Mouse (Mus musculus): ENCODE results near the gene Uck1. TPM values are rescaled to one million over a fixed set of nuclear protein-coding genes. Genes with fewer than 3 reads are reported as not detected.
A peak's percentile ranks its signal among the peaks of the same experiment; 100 is the strongest.

The Uck1 gene
- 53.4 and 59.7 TPM in 2 replicates for polyA plus RNA-seq (2015; fragmentation: Nextera tagmentation; extraction: Ambion mirVana)

DNA sequence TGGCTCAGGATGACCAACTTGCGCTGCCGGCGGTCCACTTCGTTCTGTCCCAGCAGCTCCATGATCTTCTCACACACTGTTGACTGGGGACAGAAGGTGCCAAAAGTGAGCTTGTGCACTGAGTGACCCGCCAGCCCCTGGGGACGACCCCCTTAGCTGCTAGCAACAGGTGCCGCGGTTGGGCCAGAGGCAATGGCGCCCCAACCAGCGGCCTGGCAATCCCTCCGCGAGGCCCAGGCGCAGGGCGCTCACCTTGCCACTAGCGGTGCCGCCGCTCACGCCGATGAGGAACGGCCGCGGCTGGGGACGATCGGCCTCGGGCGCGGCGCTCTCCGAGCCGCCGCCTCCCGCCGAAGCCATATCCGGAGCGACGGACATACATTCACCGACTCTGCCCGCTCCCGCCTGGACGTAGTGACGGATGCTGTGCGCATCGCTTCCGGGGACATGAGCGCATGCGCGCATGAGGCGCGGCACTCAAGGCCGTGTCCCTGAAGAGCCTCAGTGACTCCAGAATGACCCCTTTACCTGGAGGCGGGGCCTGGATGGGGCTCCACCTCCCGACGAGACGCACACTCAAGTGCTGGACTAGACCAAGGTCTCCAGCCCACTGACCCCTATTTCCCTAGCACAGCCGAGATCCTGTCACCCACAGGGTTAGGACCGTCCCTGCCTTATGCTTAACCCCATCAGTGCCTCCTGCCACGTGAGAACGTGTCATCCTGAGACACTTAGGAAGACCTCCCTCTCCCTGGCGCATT is at the start of gene Uck1:
TSS of gene Uck1 (minus strand) at position 503 of the 761 bp plus-strand sequence.
- no peaks in the 10 kb centered on the region for H3K27me3 ChIP-seq (ENCODE audit: control insufficient read depth, insufficient read depth, low read length)
- 2% methylated on average over 59 of the region's 59 CpGs for WGBS
- peak; percentile 91 for ATAC-seq (ENCODE audit: insufficient read depth, low FRiP score)
- H3K36me3 ChIP-seq (ENCODE audit: control insufficient read depth, insufficient read depth, low read length), result no peaks in the 10 kb centered on the region
- no peaks in the 10 kb centered on the region for H3K9me3 ChIP-seq (replicated peaks; ENCODE audit: control insufficient read depth, low read length)
- peak within 1 kb of the TSS; percentile 85 for H3K4me2 ChIP-seq (ENCODE audit: low read depth, low read length)
- peak within 1 kb of the TSS; percentile 72; the same call in 1 of the 2 replicates for H3K27ac ChIP-seq (ENCODE audit: low read length)
- H3K9ac ChIP-seq (ENCODE audit: low read length), result peak within 1 kb of the TSS; percentile 91
- peak within 1 kb of the TSS; percentile 82 for H3K4me3 ChIP-seq (replicated peaks; ENCODE audit: low read length)
- peaks cover 8% of the 10 kb centered on the region for H3K4me1 ChIP-seq (ENCODE audit: control insufficient read depth, insufficient read depth, low read length)

- Histone ChIP-seq H3K27ac (ENCODE audit: low read length) (no peak overlapping the region), H3K36me3 (ENCODE audit: control insufficient read depth, insufficient read depth, low read length) (peaks cover 30% of the 10 kb centered on the region; the same call in 1 of the 2 replicates), H3K9ac (ENCODE audit: low read length) (no peak overlapping the region), H3K4me3 (replicated peaks; ENCODE audit: low read length) (no peak overlapping the region), H3K4me2 (ENCODE audit: low read depth, low read length) (no peak overlapping the region), H3K27me3 (ENCODE audit: control insufficient read depth, insufficient read depth, low read length) (no peaks in the 10 kb centered on the region), H3K4me1 (ENCODE audit: control insufficient read depth, insufficient read depth, low read length) (peaks cover 21% of the 10 kb centered on the region), H3K9me3 (replicated peaks; ENCODE audit: control insufficient read depth, low read length) (no peaks in the 10 kb centered on the region)
- no peak for ATAC-seq (ENCODE audit: insufficient read depth, low FRiP score)
- 86% methylated on average over 16 of the region's 16 CpGs for WGBS
Measured at GRCm38 (mm10) chr2:32308870-32309568, 49.1 kb upstream of the Uck1 start.

DNA sequence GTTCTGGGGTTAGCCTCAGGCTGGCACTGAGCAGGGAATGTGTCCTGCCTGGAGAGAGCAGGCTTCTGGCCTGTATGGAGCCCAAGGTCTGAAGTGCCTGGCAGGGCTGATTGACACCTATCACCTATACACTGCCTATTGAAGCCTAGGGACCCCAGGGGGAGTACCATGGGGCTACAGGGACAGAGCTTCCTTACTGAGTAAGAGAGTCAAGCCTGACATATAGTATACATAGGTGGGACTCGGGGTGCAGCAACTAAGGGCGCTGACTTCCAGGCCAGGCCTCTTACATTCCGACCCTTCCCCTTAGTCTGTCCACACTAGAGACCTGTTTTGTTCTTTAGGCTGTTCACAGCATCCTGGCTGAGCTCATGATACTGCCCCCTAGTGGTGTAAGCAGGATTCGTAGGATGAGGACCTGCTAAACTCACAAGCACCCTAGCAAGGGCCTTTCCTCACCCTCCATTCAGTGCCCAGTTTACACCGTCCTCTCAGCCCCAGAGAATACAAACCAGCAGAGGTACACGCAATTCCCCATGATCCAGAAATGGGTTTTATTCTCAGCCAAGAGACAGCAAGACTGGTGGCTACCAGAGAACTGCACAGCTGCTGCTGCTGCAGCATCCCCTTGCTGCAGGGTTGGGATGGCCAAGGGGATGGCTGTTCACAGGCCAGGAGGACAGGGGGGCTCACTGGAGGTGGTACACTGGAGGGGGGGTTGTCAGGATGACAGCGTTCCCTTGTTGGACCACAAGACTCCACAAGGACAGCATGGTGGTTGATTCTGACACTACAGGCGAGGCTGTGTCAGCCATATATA is 48.2 kb upstream of the Uck1 start:
- no peak overlapping the region for H3K4me2 ChIP-seq (ENCODE audit: low read depth, low read length)
- H3K4me3 ChIP-seq (replicated peaks; ENCODE audit: low read length), result no peak overlapping the region
- WGBS, result 57% methylated on average over 8 of the region's 8 CpGs
- no peak overlapping the region for H3K27ac ChIP-seq (ENCODE audit: low read length)
- peaks cover 21% of the 10 kb centered on the region for H3K4me1 ChIP-seq (ENCODE audit: control insufficient read depth, insufficient read depth, low read length)
- H3K9me3 ChIP-seq (replicated peaks; ENCODE audit: control insufficient read depth, low read length), result no peaks in the 10 kb centered on the region
- H3K36me3 ChIP-seq (ENCODE audit: control insufficient read depth, insufficient read depth, low read length), result peaks cover 30% of the 10 kb centered on the region; the same call in 1 of the 2 replicates
- H3K9ac ChIP-seq (ENCODE audit: low read length), result no peak overlapping the region
- ATAC-seq (ENCODE audit: insufficient read depth, low FRiP score), result no peak
- no peaks in the 10 kb centered on the region for H3K27me3 ChIP-seq (ENCODE audit: control insufficient read depth, insufficient read depth, low read length)

DNA sequence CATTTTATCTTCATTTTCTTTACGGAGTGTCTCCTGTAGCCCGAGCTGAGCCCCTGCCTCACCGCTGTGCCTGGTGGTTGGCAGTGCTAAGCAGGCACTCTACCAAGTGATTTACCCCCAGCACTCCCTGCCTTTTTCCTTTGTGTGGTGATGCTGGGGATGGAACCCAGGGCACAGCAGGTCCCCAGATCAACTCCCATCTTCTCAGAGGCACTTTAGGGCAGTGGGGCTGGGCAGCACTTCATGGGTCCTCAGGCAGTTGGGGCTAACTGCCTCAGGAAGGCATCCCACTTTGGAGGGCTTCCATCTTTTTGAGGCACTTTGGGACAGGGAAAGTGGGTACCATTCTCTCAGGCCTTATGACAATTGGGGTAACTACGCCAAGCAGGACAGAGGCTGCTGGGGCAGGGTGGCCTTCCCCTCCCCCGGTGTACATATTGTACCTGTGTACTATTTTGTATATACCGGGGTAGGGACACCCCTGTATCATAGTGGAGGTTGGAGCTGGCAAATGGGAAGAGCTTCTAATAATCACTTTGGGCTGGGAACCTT is 47.4 kb upstream of the Uck1 start:
- Histone ChIP-seq H3K36me3 (ENCODE audit: control insufficient read depth, insufficient read depth, low read length) (peaks cover 30% of the 10 kb centered on the region; the same call in 1 of the 2 replicates), H3K4me1 (ENCODE audit: control insufficient read depth, insufficient read depth, low read length) (peaks cover 21% of the 10 kb centered on the region), H3K27ac (ENCODE audit: low read length) (no peak overlapping the region), H3K9ac (ENCODE audit: low read length) (no peak overlapping the region), H3K4me3 (replicated peaks; ENCODE audit: low read length) (no peak overlapping the region), H3K4me2 (ENCODE audit: low read depth, low read length) (no peak overlapping the region), H3K27me3 (ENCODE audit: control insufficient read depth, insufficient read depth, low read length) (no peaks in the 10 kb centered on the region), H3K9me3 (replicated peaks; ENCODE audit: control insufficient read depth, low read length) (no peaks in the 10 kb centered on the region)
- 90% methylated on average over 6 of the region's 6 CpGs for WGBS
- no peak for ATAC-seq (ENCODE audit: insufficient read depth, low FRiP score)

GRCm38 (mm10) chr2:32306176-32306575 is 46.2 kb upstream of the Uck1 start:
- Histone ChIP-seq H3K36me3 (ENCODE audit: control insufficient read depth, insufficient read depth, low read length) (peaks cover 30% of the 10 kb centered on the region; the same call in 1 of the 2 replicates), H3K4me2 (ENCODE audit: low read depth, low read length) (no peak overlapping the region), H3K27me3 (ENCODE audit: control insufficient read depth, insufficient read depth, low read length) (no peaks in the 10 kb centered on the region)

DNA sequence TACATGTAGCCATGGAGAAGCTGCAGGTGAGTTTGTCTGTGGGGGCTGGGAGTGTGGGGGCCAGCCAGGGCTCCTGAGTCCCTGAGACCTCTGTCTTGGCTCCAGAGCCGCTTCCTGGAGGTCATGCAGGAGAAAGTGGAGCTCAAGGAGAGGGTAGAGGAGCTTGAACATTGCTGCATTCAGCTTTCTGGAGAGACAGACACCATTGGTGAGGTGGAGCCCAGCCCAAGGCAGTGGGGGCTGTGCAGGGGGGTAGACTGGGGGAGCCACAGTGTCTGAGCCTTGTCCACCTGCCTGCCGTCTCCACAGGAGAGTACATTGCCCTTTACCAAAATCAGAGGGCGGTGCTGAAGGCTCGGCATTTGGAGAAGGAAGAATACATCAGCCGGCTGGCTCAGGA is 45.7 kb upstream of the Uck1 start:
- 83% methylated on average over 5 of the region's 5 CpGs for WGBS
- H3K27me3 ChIP-seq (ENCODE audit: control insufficient read depth, insufficient read depth, low read length), result no peaks in the 10 kb centered on the region
- peaks cover 7% of the 10 kb centered on the region; the same call in 1 of the 2 replicates for H3K4me1 ChIP-seq (ENCODE audit: control insufficient read depth, insufficient read depth, low read length)
- ATAC-seq (ENCODE audit: insufficient read depth, low FRiP score), result no peak
- H3K4me2 ChIP-seq (ENCODE audit: low read depth, low read length), result no peak overlapping the region
- no peak overlapping the region for H3K27ac ChIP-seq (ENCODE audit: low read length)
- H3K4me3 ChIP-seq (replicated peaks; ENCODE audit: low read length), result no peak overlapping the region
- peaks cover 30% of the 10 kb centered on the region; the same call in 1 of the 2 replicates for H3K36me3 ChIP-seq (ENCODE audit: control insufficient read depth, insufficient read depth, low read length)
- no peak overlapping the region for H3K9ac ChIP-seq (ENCODE audit: low read length)
- H3K9me3 ChIP-seq (replicated peaks; ENCODE audit: control insufficient read depth, low read length), result no peaks in the 10 kb centered on the region

More at GRCm38 (mm10) chr2:32306176-32306575, 46.2 kb upstream of the Uck1 start:
- Histone ChIP-seq H3K4me3 (replicated peaks; ENCODE audit: low read length) (no peak overlapping the region), H3K27ac (ENCODE audit: low read length) (no peak overlapping the region), H3K4me1 (ENCODE audit: control insufficient read depth, insufficient read depth, low read length) (peaks cover 11% of the 10 kb centered on the region), H3K9ac (ENCODE audit: low read length) (no peak overlapping the region), H3K9me3 (replicated peaks; ENCODE audit: control insufficient read depth, low read length) (no peaks in the 10 kb centered on the region)
- no peak for ATAC-seq (ENCODE audit: insufficient read depth, low FRiP score)
- 81% methylated on average over 9 of the region's 9 CpGs for WGBS

DNA sequence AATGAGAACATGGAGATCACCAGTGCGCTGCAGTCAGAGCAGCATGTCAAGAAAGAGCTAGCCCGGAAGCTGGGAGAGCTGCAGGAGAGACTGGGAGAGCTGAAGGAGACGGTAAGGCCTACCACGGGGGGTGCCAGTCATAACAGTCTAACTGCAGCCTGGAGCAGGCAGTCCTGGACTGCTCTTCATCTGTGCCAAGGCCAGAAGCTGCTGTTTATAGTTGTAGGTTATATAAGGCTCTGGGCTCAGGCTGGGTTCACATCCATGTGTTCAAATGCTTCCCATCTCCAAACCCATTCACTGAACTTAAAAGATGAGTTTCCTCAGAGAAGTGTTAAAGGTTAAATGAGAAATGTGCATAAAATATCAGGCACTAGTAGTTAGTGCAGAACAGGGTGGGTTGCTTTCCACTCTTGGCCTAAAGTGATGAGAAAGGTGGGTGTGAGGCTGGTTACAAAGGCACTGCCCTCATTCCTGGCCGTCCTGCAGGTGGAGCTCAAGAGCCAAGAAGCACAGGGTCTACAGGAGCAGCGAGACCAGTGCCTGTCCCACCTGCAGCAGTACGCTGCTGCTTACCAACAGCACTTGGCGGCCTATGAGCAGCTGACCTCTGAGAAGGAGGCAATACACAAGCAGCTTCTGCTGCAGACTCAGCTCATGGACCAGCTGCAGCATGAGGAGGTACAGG is 44.3 kb upstream of the Uck1 start:
- no peak overlapping the region for H3K9ac ChIP-seq (ENCODE audit: low read length)
- no peak overlapping the region for H3K4me3 ChIP-seq (replicated peaks; ENCODE audit: low read length)
- no peaks in the 10 kb centered on the region for H3K9me3 ChIP-seq (replicated peaks; ENCODE audit: control insufficient read depth, low read length)
- 55% methylated on average over 8 of the region's 8 CpGs for WGBS
- peak; percentile 56; the same call in 1 of the 2 replicates for ATAC-seq (ENCODE audit: insufficient read depth, low FRiP score)
- no peaks in the 10 kb centered on the region for H3K4me1 ChIP-seq (ENCODE audit: control insufficient read depth, insufficient read depth, low read length)
- H3K36me3 ChIP-seq (ENCODE audit: control insufficient read depth, insufficient read depth, low read length), result peaks cover 36% of the 10 kb centered on the region
- no peak overlapping the region for H3K27ac ChIP-seq (ENCODE audit: low read length)
- H3K4me2 ChIP-seq (ENCODE audit: low read depth, low read length), result no peak overlapping the region
- H3K27me3 ChIP-seq (ENCODE audit: control insufficient read depth, insufficient read depth, low read length), result no peaks in the 10 kb centered on the region

DNA sequence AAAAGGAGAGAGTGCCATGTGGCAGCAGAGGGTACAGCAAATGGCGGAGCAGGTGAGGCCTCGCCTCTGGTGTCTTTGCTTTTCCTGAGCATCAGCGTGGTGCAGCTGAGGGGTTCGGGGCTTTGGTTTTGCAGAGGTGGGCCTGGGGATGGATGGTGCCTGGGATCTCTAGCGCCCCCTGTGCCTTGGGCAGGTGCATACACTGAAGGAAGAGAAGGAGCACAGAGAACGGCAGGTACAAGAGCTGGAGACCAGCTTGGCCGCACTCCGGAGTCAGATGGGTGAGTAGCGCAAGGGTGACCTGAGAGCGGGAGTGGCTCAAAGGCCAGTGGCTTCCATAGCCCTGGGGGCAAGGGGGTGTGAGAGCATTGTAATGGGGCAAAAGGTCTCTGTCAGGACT is 43.0 kb upstream of the Uck1 start:
- Histone ChIP-seq H3K4me2 (ENCODE audit: low read depth, low read length) (no peak overlapping the region), H3K27me3 (ENCODE audit: control insufficient read depth, insufficient read depth, low read length) (no peaks in the 10 kb centered on the region), H3K4me1 (ENCODE audit: control insufficient read depth, insufficient read depth, low read length) (no peaks in the 10 kb centered on the region), H3K9ac (ENCODE audit: low read length) (no peak overlapping the region), H3K4me3 (replicated peaks; ENCODE audit: low read length) (no peak overlapping the region), H3K36me3 (ENCODE audit: control insufficient read depth, insufficient read depth, low read length) (peaks cover 40% of the 10 kb centered on the region), H3K9me3 (replicated peaks; ENCODE audit: control insufficient read depth, low read length) (no peaks in the 10 kb centered on the region), H3K27ac (ENCODE audit: low read length) (no peak overlapping the region)
- ATAC-seq (ENCODE audit: insufficient read depth, low FRiP score), result no peak
- 90% methylated on average over 10 of the region's 10 CpGs for WGBS
